Mouse (Mus musculus): ENCODE results near the gene Tlr9. TPM values are rescaled to one million over a fixed set of nuclear protein-coding genes. Genes with fewer than 3 reads are reported as not detected.

Tlr9 gene
- polyA plus RNA-seq (2012; rRNA removed): 17.1 and 17.4 TPM in 2 replicates

GRCm38 (mm10) chr9:106222261-106222851, at the start of gene Tlr9:
TSS of gene Tlr9 (plus strand) at chr9:106222598.
- 21% methylated on average over 4 of the region's 4 CpGs for WGBS
- Histone ChIP-seq H3K36me3 (ENCODE audit: control insufficient read depth, insufficient read depth, low read length) (no peaks in the 10 kb centered on the region), H3K27ac (ENCODE audit: control insufficient read depth, insufficient read depth, low read length) (peak within 1 kb of the TSS; percentile 55; the same call in 1 of the 2 replicates), H3K27me3 (ENCODE audit: control insufficient read depth, insufficient read depth, low read length) (no peaks in the 10 kb centered on the region; the same call in 1 of the 2 replicates), H3K4me1 (replicated peaks; ENCODE audit: control insufficient read depth, insufficient read depth, low read length) (0 out of 2 replicates have a peak, but pooled peaks cover 9% of the 10 kb centered on the region), H3K4me3 (ENCODE audit: control insufficient read depth, insufficient read depth, low read length) (peak within 1 kb of the TSS; percentile 17; the same call in 1 of the 2 replicates)
- TF ChIP-seq POLR2A (IDR thresholded peaks at IDR 0.05; ENCODE audit: control insufficient read depth, extremely low read depth, insufficient read depth, low read length, poor library complexity) (no peak), CTCF (IDR thresholded peaks at IDR 0.05; ENCODE audit: borderline replicate concordance, control insufficient read depth, extremely low read depth, insufficient read depth, low read length, poor library complexity) (no peak)
- DNase-seq: no peak

GRCm38 (mm10) chr9:106173363-106173762, 49.0 kb upstream of the Tlr9 start:
- no peak overlapping the region for H3K27ac ChIP-seq (ENCODE audit: control insufficient read depth, insufficient read depth, low read length)
- no peak for DNase-seq
- peaks cover 21% of the 10 kb centered on the region for H3K4me1 ChIP-seq (replicated peaks; ENCODE audit: control insufficient read depth, insufficient read depth, low read length)
- TF ChIP-seq POLR2A (IDR thresholded peaks at IDR 0.05; ENCODE audit: control insufficient read depth, extremely low read depth, insufficient read depth, low read length, poor library complexity) (no peak), CTCF (IDR thresholded peaks at IDR 0.05; ENCODE audit: borderline replicate concordance, control insufficient read depth, extremely low read depth, insufficient read depth, low read length, poor library complexity) (no peak)
- H3K36me3 ChIP-seq (ENCODE audit: control insufficient read depth, insufficient read depth, low read length): peaks cover 19% of the 10 kb centered on the region
- WGBS: 25% methylated on average over 2 of the region's 2 CpGs
- H3K4me3 ChIP-seq (ENCODE audit: control insufficient read depth, insufficient read depth, low read length): no peak overlapping the region
- no peaks in the 10 kb centered on the region for H3K27me3 ChIP-seq (ENCODE audit: control insufficient read depth, insufficient read depth, low read length)

DNA sequence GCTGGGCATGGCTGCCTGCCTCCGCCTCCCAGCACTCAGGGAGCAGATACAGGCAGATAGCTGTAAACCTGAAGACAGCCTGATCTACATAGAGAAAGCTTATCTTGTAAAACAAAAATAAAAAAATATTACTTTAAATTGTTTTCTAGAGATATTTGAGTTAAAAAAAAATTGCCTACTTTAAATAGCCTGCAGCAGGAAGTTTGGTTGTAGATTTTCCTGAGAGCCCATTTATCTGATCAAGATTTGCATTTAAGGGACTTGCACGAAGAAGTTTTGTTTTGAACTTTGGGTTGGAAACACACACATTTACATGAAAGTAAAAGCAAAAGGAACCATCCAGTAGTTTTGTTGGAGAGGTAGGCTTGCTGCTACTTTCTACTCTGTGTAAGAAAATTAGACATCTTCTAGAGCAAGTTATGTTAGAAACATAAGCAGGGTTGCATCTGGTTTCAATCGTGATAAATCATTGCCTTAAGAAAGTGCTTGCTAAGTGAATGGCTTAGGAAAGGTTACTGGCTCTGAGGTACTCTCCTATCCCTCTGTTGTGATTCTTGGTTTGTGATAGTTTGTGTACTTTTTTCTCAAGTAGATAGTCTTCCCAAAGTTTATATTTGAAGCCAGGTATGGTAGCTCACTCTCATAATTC, 46.7 kb upstream of the Tlr9 start:
- Histone ChIP-seq H3K27me3 (ENCODE audit: control insufficient read depth, insufficient read depth, low read length) (no peaks in the 10 kb centered on the region), H3K4me1 (replicated peaks; ENCODE audit: control insufficient read depth, insufficient read depth, low read length) (peaks cover 14% of the 10 kb centered on the region), H3K36me3 (ENCODE audit: control insufficient read depth, insufficient read depth, low read length) (peaks cover 40% of the 10 kb centered on the region), H3K27ac (ENCODE audit: control insufficient read depth, insufficient read depth, low read length) (no peak overlapping the region), H3K4me3 (ENCODE audit: control insufficient read depth, insufficient read depth, low read length) (no peak overlapping the region)
- 37% methylated on average over 3 of the region's 3 CpGs for WGBS
- DNase-seq: no peak
- TF ChIP-seq POLR2A (IDR thresholded peaks at IDR 0.05; ENCODE audit: control insufficient read depth, extremely low read depth, insufficient read depth, low read length, poor library complexity): no peak
- TF ChIP-seq CTCF (IDR thresholded peaks at IDR 0.05; ENCODE audit: borderline replicate concordance, control insufficient read depth, extremely low read depth, insufficient read depth, low read length, poor library complexity): no peak

GRCm38 (mm10) chr9:106176769-106177168, 45.6 kb upstream of the Tlr9 start:
- no peak for DNase-seq
- WGBS: 74% methylated on average over 5 of the region's 5 CpGs
- H3K27me3 ChIP-seq (ENCODE audit: control insufficient read depth, insufficient read depth, low read length): no peaks in the 10 kb centered on the region
- H3K36me3 ChIP-seq (ENCODE audit: control insufficient read depth, insufficient read depth, low read length): peaks cover 51% of the 10 kb centered on the region
- H3K4me3 ChIP-seq (ENCODE audit: control insufficient read depth, insufficient read depth, low read length): no peak overlapping the region
- TF ChIP-seq POLR2A (IDR thresholded peaks at IDR 0.05; ENCODE audit: control insufficient read depth, extremely low read depth, insufficient read depth, low read length, poor library complexity): no peak
- no peak for TF ChIP-seq CTCF (IDR thresholded peaks at IDR 0.05; ENCODE audit: borderline replicate concordance, control insufficient read depth, extremely low read depth, insufficient read depth, low read length, poor library complexity)
- H3K27ac ChIP-seq (ENCODE audit: control insufficient read depth, insufficient read depth, low read length): no peak overlapping the region; the same call in 1 of the 2 replicates
- peaks cover 14% of the 10 kb centered on the region for H3K4me1 ChIP-seq (replicated peaks; ENCODE audit: control insufficient read depth, insufficient read depth, low read length)

DNA sequence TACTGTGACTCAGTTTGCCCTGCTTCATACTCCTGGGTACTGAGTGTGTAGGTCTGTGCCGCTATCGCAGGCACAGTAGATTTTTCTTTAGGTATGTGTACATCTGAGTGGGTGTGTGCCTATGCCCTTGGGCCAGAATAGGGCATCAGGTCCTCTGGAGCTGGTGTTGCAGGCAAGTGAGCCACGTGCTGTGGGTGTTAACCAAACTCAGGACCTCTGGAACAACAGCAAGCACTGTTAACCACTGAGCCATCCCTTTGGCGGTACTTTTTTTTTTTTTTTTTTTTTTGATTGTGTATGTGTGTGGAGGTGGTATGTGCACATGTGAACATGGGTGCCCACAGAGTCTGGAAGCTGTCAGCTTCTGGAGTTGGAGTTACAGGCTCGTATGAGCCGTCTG, 44.6 kb upstream of the Tlr9 start:
- Histone ChIP-seq H3K27me3 (ENCODE audit: control insufficient read depth, insufficient read depth, low read length) (no peaks in the 10 kb centered on the region), H3K4me1 (replicated peaks; ENCODE audit: control insufficient read depth, insufficient read depth, low read length) (peaks cover 14% of the 10 kb centered on the region), H3K36me3 (ENCODE audit: control insufficient read depth, insufficient read depth, low read length) (peaks cover 61% of the 10 kb centered on the region), H3K4me3 (ENCODE audit: control insufficient read depth, insufficient read depth, low read length) (no peak overlapping the region), H3K27ac (ENCODE audit: control insufficient read depth, insufficient read depth, low read length) (no peak overlapping the region)
- 87% methylated on average over 6 of the region's 6 CpGs for WGBS
- DNase-seq: no peak
- TF ChIP-seq CTCF (IDR thresholded peaks at IDR 0.05; ENCODE audit: borderline replicate concordance, control insufficient read depth, extremely low read depth, insufficient read depth, low read length, poor library complexity) (no peak), POLR2A (IDR thresholded peaks at IDR 0.05; ENCODE audit: control insufficient read depth, extremely low read depth, insufficient read depth, low read length, poor library complexity) (no peak)

DNA sequence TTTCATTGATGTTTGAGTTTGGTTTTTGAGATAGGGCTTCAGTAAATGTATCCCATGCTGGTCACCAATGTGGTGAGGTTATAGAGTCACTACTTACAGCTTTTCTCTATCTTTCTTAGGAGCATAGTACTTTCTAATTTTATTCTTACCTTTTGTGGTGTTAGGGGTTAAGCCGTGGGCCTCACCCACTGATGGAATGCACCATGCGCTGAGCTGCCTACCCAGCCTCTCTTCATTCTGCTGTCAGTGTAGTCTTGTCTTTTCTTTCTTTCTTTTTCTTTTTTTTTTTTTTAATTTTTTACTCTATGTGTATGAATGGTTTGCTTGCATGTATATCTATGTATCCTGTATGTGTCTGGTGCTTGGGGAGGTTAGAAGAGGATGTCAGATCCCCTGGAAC, 42.9 kb upstream of the Tlr9 start:
- no peak overlapping the region for H3K4me3 ChIP-seq (ENCODE audit: control insufficient read depth, insufficient read depth, low read length)
- H3K4me1 ChIP-seq (replicated peaks; ENCODE audit: control insufficient read depth, insufficient read depth, low read length): peaks cover 9% of the 10 kb centered on the region
- H3K27me3 ChIP-seq (ENCODE audit: control insufficient read depth, insufficient read depth, low read length): no peaks in the 10 kb centered on the region
- peaks cover 78% of the 10 kb centered on the region for H3K36me3 ChIP-seq (ENCODE audit: control insufficient read depth, insufficient read depth, low read length)
- 99% methylated on average over 2 of the region's 2 CpGs for WGBS
- no peak overlapping the region for H3K27ac ChIP-seq (ENCODE audit: control insufficient read depth, insufficient read depth, low read length)
- TF ChIP-seq POLR2A (IDR thresholded peaks at IDR 0.05; ENCODE audit: control insufficient read depth, extremely low read depth, insufficient read depth, low read length, poor library complexity) (no peak), CTCF (IDR thresholded peaks at IDR 0.05; ENCODE audit: borderline replicate concordance, control insufficient read depth, extremely low read depth, insufficient read depth, low read length, poor library complexity) (no peak)
- DNase-seq: no peak
